Mouse (Mus musculus) erythroblast, embryonic 14.5 days (primary cell): ENCODE measurements around the gene Rpl35.

Experiments used
- GATA1 ChIP-seq: IDR thresholded peaks from 2 replicates; pipeline ENCODE4 v1.6.1; 2012; ENCODE audit warnings: low read length, inconsistent platforms, mixed read lengths
- TAL1 ChIP-seq: IDR thresholded peaks from 3 replicates; pipeline ENCODE4 v1.6.1; 2012; ENCODE audit warnings: low read length, inconsistent platforms, mixed read lengths

DNA sequence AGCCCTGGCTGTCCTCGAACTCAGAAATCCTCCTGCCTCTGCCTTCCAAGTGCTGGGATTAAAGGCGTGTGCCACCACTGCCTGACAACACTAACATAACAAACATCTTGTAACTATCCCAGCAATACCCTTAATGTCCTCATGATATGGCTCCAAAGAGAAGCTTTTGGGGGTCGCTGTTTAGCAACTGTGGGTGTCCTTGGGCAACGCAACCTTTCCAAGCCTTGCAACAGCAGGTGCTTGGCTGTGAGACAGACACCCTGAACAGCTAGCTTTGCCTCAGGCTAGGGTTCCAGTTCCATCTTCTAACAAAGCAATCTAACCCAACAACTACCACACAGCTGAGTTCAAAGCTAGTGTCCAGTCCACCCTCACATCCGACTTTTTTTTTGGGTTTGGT lies 1.9 kb downstream of the Rpl35 start:
- no peak for TF ChIP-seq TAL1
- TF ChIP-seq GATA1: no peak
